Mouse (Mus musculus) embryonic facial prominence, embryonic 10.5 days (tissue): Measurements from ENCODE around the gene Vav2. TPM values are rescaled to one million over a fixed set of nuclear protein-coding genes. Genes with fewer than 3 reads are reported as not detected.

Experiments
- DNase-seq: peaks from one replicate; pipeline ENCODE4 v3.0.0-alpha.2; 2017; ENCODE audit warnings: low spot score
- H3K27ac ChIP-seq: fragments of 300-500 bp; sonication (generic); replicated peaks from 2 replicates; pipeline ENCODE4 v1.5.1; 2016; ENCODE audit warnings: mild to moderate bottlenecking
- H3K27me3 ChIP-seq: fragments of 300-500 bp; sonication (generic); replicated peaks from 2 replicates; pipeline ENCODE4 v1.6.1; 2016; ENCODE audit warnings: low read depth, mild to moderate bottlenecking; ENCODE audit not compliant: poor library complexity, severe bottlenecking
- H3K36me3 ChIP-seq: fragments of 300-500 bp; sonication (generic); replicated peaks from 2 replicates; pipeline ENCODE4 v1.6.1; 2016; ENCODE audit warnings: mild to moderate bottlenecking, moderate library complexity
- H3K4me1 ChIP-seq: fragments of 300-500 bp; sonication (generic); 2 replicates; pipeline ENCODE4 v1.6.1; 2016
- H3K4me3 ChIP-seq: fragments of 300-500 bp; sonication (generic); 2 replicates; pipeline ENCODE4 v1.5.1; 2016; ENCODE audit warnings: mild to moderate bottlenecking, moderate library complexity
- H3K9me3 ChIP-seq: fragments of 300-500 bp; sonication (generic); 2 replicates; pipeline ENCODE4 v1.6.1; 2016; ENCODE audit warnings: mild to moderate bottlenecking
- WGBS: fragments of 180-500 bp; shearing (Covaris S2); methylation state at CpG from one replicate; pipeline ENCODE4 v1.1.7; 2016; 5-methylcytosine and 5-hydroxymethylcytosine counted together
- polyA plus RNA-seq: library from polyadenylated mRNA; unstranded; fragments of >200 nt; fragmentation: Nextera tagmentation; extraction: Ambion mirVana; gene quantifications from 2 replicates; pipeline ENCODE4 v1.2.1, GENCODE M21; 2016

The Vav2 gene
- 10.3 and 11.3 TPM in 2 replicates for polyA plus RNA-seq

- 1% methylated on average over 58 of the region's 58 CpGs for WGBS
- no peaks in the 10 kb centered on the region for H3K9me3 ChIP-seq
- H3K4me1 ChIP-seq: peaks cover 54% of the 10 kb centered on the region
- H3K27me3 ChIP-seq: no peaks in the 10 kb centered on the region
- DNase-seq: peak; percentile 97
- peak within 1 kb of the TSS; percentile 96 for H3K27ac ChIP-seq
- peak within 1 kb of the TSS; percentile 94 for H3K4me3 ChIP-seq
- peaks cover 15% of the 10 kb centered on the region for H3K36me3 ChIP-seq
Observed at GRCm38 (mm10) chr2:27426855-27427457, at the start of gene Vav2. TSS of gene Vav2 (minus strand) at chr2:27427033.

GRCm38 (mm10) chr2:27475495-27476302 is 48.9 kb upstream of the Vav2 start:
- Histone ChIP-seq H3K36me3 (peaks cover 29% of the 10 kb centered on the region), H3K4me3 (peak overlapping the region; percentile 99), H3K9me3 (no peaks in the 10 kb centered on the region), H3K27ac (peak overlapping the region; percentile 98), H3K4me1 (peaks cover 47% of the 10 kb centered on the region), H3K27me3 (no peaks in the 10 kb centered on the region)
- WGBS: under 1% methylated on average over 96 of the region's 96 CpGs
- peak; percentile 95 for DNase-seq

- Histone ChIP-seq H3K27ac (peak overlapping the region; percentile 98), H3K4me1 (peaks cover 55% of the 10 kb centered on the region), H3K36me3 (peaks cover 37% of the 10 kb centered on the region), H3K9me3 (no peaks in the 10 kb centered on the region), H3K4me3 (peak overlapping the region; percentile 99), H3K27me3 (no peaks in the 10 kb centered on the region)
- WGBS: under 1% methylated on average over 84 of the region's 84 CpGs
- DNase-seq: peak; percentile 69
Observed at GRCm38 (mm10) chr2:27474621-27475484, 48.0 kb upstream of the Vav2 start.

GRCm38 (mm10) chr2:27473911-27474310 is 47.1 kb upstream of the Vav2 start:
- WGBS: 35% methylated on average over 4 of the region's 4 CpGs
- Histone ChIP-seq H3K4me3 (peak overlapping the region; percentile 99), H3K27me3 (no peaks in the 10 kb centered on the region), H3K4me1 (peaks cover 64% of the 10 kb centered on the region), H3K27ac (peak overlapping the region; percentile 98), H3K36me3 (peaks cover 47% of the 10 kb centered on the region), H3K9me3 (no peaks in the 10 kb centered on the region)
- DNase-seq: no peak

- peaks cover 54% of the 10 kb centered on the region for H3K36me3 ChIP-seq
Observed at GRCm38 (mm10) chr2:27473061-27473765, 46.4 kb upstream of the Vav2 start.

GRCm38 (mm10) chr2:27471170-27471584 is 44.3 kb upstream of the Vav2 start:
- H3K27me3 ChIP-seq: no peaks in the 10 kb centered on the region
- no peak for DNase-seq
- H3K36me3 ChIP-seq: peaks cover 74% of the 10 kb centered on the region
- H3K4me1 ChIP-seq: peaks cover 67% of the 10 kb centered on the region
- no peak overlapping the region for H3K27ac ChIP-seq
- peak overlapping the region; percentile 8; the same call in 1 of the 2 replicates for H3K4me3 ChIP-seq
- H3K9me3 ChIP-seq: no peaks in the 10 kb centered on the region

More at GRCm38 (mm10) chr2:27473061-27473765, 46.4 kb upstream of the Vav2 start:
- no peak overlapping the region for H3K27ac ChIP-seq
- no peaks in the 10 kb centered on the region for H3K27me3 ChIP-seq
- DNase-seq: no peak
- peaks cover 65% of the 10 kb centered on the region for H3K4me1 ChIP-seq
- 70% methylated on average over 7 of the region's 7 CpGs for WGBS
- peak overlapping the region; percentile 99 for H3K4me3 ChIP-seq
- H3K9me3 ChIP-seq: no peaks in the 10 kb centered on the region

GRCm38 (mm10) chr2:27470535-27470934 is 43.7 kb upstream of the Vav2 start:
- Histone ChIP-seq H3K9me3 (no peaks in the 10 kb centered on the region), H3K4me3 (no peak overlapping the region), H3K36me3 (peaks cover 80% of the 10 kb centered on the region), H3K27me3 (no peaks in the 10 kb centered on the region), H3K27ac (no peak overlapping the region), H3K4me1 (peaks cover 66% of the 10 kb centered on the region)
- no peak for DNase-seq
- WGBS: 92% methylated on average over 2 of the region's 2 CpGs

- Histone ChIP-seq H3K36me3 (peaks cover 86% of the 10 kb centered on the region), H3K9me3 (no peaks in the 10 kb centered on the region), H3K4me1 (peaks cover 66% of the 10 kb centered on the region), H3K27me3 (no peaks in the 10 kb centered on the region), H3K4me3 (no peak overlapping the region), H3K27ac (no peak overlapping the region)
- WGBS: 72% methylated on average over 3 of the region's 3 CpGs
- no peak for DNase-seq
Observed at GRCm38 (mm10) chr2:27469991-27470355, 43.1 kb upstream of the Vav2 start.

GRCm38 (mm10) chr2:27469292-27469990 is 42.6 kb upstream of the Vav2 start:
- H3K36me3 ChIP-seq: peaks cover 91% of the 10 kb centered on the region
- no peak overlapping the region for H3K27ac ChIP-seq
- H3K9me3 ChIP-seq: no peaks in the 10 kb centered on the region
- no peaks in the 10 kb centered on the region for H3K27me3 ChIP-seq
- peaks cover 65% of the 10 kb centered on the region for H3K4me1 ChIP-seq
- no peak for DNase-seq
- H3K4me3 ChIP-seq: no peak overlapping the region
- 82% methylated on average over 4 of the region's 4 CpGs for WGBS

GRCm38 (mm10) chr2:27462901-27463300 is 36.1 kb upstream of the Vav2 start:
- peaks cover 99% of the 10 kb centered on the region for H3K36me3 ChIP-seq
- H3K27me3 ChIP-seq: no peaks in the 10 kb centered on the region
- no peak overlapping the region for H3K4me3 ChIP-seq
- H3K9me3 ChIP-seq: no peaks in the 10 kb centered on the region
- no peak overlapping the region for H3K27ac ChIP-seq
- peaks cover 8% of the 10 kb centered on the region for H3K4me1 ChIP-seq
- no peak for DNase-seq
- 91% methylated on average over 4 of the region's 4 CpGs for WGBS

GRCm38 (mm10) chr2:27461881-27462660 is 35.2 kb upstream of the Vav2 start:
- Histone ChIP-seq H3K27me3 (no peaks in the 10 kb centered on the region), H3K9me3 (no peaks in the 10 kb centered on the region), H3K27ac (no peak overlapping the region), H3K4me3 (no peak overlapping the region), H3K4me1 (no peaks in the 10 kb centered on the region), H3K36me3 (peaks cover 99% of the 10 kb centered on the region)
- DNase-seq: no peak
- 89% methylated on average over 4 of the region's 4 CpGs for WGBS
